Mouse (Mus musculus): Measurements from ENCODE around the gene Chst11.

The Chst11 gene

DNA sequence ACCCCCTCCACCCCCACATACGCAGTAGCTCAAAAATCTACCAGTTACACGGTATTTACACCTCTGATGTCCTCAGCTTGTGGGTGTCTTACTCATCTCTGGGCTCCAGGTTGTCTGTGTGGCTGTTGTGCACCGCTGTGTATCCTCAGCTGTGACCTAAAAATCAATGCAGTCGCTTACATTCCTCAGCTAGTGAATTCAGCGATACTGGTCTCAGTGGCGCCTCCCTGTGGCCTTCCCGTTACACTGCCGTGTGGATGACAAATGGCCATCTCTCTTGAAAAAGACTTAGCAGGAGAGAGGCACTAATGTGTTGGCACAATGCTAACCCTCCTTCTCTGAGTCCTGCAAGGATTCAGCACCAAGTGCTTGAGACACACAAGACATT lies 197.3 kb downstream of the Chst11 start:
- peak; percentile 85 to 86 for DNase-seq

DNA sequence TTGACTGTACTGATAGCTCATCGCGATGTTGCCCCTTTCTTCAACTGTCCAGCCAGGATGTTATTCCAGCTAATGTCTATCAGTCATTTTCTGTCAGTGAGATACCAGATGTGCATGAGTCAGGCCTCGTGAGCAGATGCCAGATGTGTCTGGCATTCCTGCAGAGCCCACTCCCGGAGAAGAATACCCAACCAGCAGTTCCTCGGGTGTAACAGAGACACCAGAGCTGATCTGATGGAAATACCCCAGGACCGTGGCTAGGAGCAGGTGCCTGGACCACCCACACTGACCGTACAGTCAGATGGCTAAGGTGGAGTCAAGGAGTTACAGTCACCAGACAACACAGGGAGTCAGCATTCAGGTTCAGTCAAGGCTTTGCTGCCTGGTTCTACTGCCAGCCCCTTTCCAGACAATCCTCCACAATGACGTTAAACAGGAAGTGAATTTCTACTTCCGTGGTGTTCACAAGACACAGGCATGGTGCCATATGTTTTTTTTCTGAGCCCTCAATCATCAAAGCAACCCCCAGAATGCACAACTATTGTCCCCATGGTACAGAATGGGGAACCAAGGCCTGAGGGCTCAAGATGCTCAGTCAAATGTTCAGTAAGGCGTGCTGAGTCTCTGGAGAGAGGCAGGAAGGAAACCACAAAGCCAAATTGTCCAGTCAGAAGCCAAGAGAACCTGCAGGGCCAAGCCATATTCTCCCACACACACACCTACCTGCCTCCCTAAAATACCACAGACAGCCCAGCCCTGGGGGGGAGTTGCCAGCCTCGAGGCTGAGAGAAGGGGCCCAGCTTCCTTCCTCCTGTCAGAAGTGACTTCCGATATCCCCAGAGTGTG lies 198.6 kb downstream of the Chst11 start:
- DNase-seq, result no peak

DNA sequence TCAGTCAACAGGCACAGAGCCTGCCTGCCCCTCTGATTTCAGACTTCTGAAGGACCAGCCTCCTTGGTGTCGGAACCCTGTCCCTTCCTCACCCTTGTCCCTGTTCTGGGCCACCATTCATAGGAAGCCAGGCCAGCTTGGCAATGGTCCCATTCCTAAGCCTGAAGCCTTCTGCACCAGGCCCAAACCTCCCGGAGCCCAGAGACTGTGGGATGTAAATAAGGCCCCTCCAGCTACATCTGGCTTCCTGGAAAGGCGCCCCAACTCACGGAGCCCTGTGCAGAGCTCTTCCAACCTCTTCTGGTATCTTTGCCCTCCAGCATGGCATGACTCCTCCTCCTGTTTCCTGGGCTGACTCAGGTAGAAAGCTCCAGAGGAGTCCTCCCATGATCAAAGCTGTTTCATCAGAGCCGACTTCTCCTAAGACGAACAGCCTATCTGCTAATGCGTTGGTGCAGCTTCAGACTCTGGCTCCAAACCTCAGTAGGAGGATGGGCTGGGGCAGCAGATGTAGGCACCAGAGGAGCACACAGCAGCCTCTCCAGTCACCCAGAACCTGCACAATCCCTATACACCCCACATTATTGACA lies 199.3 kb downstream of the Chst11 start:
- peak; percentile 48 to 53 for DNase-seq

DNA sequence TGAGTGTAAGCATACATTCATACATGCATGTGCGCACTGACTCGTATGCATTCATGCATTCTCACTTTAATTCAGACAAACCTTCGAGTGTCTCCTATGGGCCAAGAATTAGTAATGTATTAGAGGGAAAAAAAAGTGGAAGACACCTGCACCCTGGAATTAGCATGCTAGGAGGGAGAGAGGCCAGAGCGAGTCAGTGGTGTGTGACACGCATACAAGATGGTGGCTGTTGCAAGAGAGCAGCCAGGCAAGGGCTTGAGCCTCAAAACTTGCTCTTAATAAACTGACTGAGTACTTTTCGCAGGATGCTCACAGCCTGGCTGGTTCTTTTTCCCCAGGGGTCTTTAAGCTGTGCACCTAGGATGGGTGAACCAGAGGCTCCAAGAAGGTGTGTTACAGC lies 199.8 kb downstream of the Chst11 start:
- DNase-seq, result no peak

DNA sequence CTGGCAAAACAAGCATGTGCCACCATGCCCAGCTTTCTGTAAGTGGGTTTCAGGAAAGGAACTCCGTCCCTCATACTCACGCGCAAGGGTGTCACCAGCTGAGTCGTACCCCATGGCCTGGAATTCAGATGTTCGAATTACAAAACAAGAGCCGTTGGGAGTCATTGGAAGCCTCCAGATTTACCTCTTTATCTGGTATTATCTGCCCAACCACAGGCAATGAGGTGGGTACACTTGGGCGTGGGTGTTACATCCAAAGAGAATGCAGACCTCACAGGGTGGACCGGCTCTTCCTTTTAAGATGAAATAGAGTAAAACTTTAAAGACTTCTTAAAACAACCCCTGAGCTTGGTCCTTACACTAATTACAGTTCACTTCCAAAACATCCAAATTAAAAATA lies 200.9 kb downstream of the Chst11 start:
- DNase-seq, result no peak

DNA sequence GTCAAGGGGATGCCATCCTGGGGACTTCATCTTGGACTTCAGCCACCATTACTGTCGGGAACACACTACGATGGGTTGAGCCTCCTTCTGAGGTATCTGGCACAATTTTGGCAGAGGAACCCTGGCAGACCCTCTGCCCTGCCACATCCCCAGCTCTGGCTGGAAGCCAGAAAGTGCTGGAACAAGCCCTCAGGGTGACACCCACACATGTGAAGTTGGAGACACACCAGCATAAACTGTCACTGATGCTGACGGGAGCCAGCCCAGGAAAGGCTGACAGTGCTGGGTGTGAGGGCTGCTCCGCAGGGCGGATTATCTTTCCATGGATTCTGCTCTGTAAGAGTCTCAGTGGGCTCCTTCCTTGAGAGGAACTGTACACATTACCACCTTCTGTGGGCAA lies 201.7 kb downstream of the Chst11 start:
- DNase-seq, result no peak

DNA sequence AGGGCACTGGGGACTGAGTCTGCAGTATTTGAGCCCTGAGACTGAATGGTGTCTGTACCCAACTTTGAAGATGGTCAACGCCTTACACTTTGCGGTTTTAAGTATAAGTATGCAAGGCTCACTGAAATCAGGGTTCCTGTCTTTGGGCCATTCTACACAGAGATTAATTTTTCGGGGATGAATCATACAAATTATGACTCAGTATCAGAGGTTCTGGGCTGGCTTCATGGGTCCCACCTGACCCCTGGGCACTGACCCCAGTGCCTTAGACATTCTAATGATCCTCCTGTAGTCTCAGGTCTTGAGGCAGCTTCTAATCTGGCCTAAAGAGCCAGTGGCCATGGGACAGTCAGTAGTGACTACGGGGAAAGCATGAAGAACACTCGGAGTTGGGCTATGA lies 203.8 kb downstream of the Chst11 start:
- DNase-seq, result no peak

DNA sequence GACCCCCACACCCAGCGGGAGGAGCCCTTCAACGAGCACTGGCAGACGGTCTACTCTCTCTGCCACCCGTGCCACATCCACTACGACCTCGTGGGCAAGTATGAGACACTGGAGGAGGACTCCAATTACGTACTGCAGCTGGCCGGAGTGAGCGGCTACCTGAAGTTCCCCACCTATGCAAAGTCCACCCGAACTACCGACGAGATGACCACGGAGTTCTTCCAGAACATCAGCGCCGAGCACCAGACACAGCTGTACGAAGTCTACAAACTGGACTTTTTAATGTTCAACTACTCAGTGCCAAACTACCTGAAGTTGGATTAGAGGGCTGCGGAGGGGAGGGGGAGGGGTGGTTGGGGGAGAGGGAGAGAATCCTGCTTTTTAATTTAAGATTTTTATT lies 206.2 kb downstream of the Chst11 start:
- DNase-seq, result no peak

DNA sequence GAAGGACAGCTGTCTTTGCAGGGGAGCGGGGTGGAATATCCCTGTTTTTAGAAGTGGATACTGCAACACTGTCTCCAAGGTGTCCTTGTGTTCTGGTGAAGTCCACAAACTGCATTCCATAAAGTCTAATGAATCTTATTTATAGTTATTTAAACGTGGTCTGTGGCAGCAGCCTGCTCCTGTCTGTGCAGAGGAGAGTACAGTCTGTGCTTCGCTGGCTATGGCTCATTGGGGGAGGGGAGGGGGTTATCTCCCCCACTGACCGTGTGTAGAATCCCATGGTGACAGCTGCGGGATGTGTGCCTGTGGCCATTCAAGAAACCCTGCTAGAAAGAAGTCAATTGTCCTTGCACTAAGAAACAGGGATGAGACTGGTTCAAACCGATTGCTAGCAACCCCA lies 206.7 kb downstream of the Chst11 start:
- DNase-seq, result no peak

DNA sequence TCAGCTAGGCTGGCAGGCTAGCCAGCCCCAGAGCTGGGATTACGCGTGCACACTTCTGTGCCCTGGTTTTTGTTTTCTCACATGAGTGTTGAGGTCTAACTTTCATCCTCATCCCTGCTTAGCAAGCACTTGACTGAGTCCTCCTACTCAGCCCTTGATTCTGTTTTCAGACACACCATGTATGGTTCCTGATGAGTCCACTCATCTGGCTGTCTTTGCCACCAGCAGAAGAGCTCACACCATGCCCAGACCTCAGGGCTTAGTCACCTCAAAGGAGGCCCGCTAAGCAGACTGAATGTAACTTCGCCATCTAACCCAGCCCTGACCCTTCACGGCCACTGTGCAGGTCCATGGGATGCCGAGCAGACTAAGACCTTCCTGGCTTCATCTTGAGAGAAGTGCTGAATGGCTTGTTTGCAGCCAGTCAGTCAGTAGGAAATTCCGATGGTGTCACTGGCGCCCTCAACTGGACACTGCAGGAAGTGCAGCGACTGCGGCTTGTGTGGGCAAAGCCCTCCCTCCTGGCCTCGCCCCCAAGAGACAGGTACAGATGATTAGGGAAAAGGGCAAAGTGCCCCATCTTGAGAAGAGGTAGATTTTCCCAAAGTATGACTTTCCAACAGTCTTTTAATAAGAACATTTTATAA lies 212.5 kb downstream of the Chst11 start:
- peak; percentile 83 to 87 for DNase-seq

DNA sequence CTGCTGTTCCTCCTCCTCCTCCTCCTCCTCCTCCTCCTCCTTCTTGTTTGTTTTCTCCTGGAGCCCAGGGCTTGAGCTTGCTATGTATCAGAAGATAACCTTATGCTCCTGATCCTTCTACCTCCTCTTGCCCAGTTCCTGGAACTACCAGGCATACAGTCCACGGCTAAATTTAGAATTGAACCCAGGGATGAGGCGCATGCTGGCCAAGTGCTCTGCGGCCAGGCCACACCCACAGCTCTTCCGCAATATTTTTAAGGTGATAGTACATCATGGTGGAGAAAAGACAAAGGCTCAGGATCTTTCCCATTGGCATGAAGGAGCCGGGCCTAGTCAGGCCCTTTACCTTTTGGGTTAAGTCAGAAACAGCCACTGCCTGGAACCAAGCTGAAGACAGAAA lies 213.4 kb downstream of the Chst11 start:
- DNase-seq, result no peak

DNA sequence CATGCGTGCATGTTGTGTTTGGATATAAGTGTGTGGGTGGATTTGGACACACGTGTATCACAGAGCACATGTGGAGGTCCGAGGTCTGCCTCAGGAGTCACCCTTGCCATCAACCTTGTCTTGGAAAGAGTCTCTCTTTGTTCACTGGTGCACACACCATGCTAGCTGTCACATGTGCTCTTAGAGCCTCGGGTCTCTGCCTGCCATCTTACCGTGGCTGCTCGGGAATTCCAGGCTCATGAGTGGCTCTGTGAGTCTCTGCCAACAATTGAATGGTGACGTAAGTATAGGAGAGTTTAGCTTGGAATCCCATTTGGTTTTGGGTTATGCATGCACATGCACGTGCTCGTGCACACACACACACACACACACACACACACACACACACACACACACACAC lies 214.0 kb downstream of the Chst11 start:
- no peak for DNase-seq

DNA sequence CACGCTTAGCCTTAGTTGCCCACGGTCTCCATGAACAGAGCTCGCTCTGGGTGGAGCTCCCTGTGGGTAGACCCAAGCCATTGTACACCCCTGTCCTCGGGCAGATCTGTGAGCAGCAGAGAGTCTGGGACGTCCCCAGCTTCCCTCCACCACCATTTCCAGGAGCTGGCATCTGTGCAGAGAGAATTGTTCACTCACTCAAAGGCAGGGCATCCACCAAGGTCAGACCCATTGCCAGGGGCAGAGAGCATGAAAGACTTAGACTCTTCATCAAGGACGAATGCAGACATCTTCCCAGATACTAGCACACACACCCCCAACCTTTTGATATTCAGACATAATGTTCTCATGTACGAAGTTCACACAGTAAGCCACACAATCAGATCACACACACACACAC lies 216.2 kb downstream of the Chst11 start:
- DNase-seq, result no peak

DNA sequence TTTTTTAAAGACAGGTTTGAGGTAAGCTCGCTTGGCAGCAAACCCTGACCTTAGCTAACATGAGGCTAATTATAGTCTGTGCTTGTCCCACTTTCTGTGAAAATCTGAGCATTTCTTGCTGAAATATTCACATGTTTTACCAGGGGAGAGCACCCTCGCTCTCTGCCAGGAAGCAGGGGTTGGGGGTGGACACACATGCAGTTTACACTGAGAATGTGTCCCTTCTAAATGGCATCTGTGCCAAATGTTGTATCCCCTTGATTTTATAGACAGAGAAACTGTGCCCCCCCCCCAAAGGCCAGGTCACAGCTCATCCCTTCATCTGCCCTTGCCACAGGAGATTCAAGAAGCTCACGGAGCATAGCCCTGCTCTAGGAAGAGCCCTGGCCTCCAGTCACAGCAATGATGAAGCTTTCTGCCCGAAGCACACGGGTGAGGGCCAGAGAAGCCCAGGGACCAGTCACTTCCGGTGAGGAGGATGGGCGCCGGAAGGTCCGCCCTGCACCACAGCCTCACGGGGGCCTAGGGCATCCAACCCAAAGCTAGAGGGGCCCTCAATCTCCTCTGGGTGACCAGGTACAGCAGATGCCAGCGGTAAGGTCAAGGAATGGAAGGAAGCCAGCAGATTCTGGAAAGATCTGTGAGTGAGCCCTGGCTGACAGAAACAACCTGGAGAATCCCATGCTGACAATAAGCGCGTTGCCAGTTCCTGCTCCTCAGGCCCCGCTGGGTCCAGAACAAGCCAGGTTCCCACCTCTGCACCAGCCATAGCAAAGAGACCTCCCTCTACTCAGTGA lies 217.8 kb downstream of the Chst11 start:
- DNase-seq, result peak; percentile 30 to 51

DNA sequence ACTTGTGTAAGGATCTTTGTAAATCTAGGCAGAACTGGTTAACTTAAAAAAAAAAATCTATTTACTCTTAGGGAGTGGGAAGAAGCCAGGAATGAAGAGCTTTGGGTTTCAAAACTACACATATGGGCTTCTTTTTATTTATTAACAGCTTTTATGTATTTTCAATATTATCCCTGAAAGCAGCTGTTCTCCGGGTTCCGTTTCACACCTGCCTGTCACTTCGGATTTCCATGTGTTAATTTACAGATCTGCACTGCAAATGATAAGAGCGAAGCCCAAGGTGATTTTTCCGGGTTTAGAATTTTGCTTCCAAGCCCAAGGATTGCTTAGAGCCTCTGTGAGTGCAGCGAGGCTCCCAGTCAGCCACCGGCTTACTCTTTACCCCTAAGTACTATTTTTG lies 223.1 kb downstream of the Chst11 start:
- no peak for DNase-seq

DNA sequence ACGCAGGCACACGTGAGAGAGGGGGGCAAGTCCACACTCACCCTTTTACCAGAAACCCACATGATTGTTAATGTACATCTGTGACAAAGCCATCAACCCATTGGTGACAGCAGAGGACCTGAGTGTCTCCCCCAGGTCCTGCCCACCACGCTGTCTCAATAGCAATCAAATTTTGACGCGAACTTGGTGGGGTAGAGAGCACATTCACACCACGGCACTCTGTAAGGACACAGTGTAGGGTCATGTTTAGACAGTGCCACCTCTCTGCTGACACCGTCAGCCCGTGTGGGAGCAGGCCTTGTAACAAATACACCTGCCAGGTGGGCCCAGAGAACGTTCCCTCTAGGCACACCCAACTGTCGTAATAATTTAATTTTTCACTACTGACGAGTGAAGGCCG lies 224.1 kb downstream of the Chst11 start:
- DNase-seq, result no peak

DNA sequence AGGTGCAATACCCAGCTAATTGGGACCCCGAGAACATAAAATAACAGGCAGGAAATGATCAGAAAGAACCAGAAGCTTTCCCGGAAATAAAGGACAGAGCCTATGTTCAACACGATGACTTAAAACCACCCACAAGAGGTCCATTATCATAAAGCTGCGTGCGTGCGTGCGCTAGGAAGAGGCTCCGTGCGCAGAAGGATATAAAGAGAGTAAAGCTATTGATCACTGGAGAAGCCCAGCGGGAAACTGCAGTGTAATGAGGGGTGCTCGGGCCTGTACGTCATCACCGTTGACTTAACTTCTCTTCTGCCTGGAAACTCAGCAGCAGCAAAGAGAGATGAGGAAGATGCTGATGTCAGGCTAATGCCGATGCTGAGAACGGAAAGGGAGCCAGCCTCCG lies 224.8 kb downstream of the Chst11 start:
- DNase-seq, result no peak

DNA sequence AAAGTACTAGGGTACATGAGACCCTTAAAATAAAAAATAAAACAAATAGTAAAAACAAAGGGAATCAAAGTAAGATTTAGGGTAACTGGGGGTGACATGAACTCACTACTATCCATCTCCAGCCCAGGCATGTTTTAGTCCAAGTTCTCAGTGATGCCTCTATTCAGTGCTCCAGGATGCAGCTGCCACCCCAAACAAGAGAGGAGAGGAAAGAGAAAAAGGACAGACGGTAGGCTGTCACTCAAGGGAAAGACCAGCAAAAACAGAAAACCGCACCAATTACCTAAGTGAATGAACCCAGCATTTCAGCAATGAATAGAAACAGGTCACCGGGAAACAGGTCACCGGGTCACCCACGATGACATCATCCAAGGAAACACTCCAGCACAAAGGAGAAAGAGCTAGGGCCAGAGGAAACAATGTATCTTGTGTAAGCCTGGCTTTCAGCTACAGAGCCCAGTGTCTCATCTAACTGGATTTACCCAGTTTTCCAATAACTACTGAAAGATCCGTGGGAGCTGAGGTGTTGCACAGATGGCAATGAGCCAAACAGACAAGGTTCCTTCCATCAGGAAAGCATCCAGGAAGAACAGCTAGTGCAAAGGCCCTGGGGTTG lies 225.8 kb downstream of the Chst11 start:
- no peak for DNase-seq

DNA sequence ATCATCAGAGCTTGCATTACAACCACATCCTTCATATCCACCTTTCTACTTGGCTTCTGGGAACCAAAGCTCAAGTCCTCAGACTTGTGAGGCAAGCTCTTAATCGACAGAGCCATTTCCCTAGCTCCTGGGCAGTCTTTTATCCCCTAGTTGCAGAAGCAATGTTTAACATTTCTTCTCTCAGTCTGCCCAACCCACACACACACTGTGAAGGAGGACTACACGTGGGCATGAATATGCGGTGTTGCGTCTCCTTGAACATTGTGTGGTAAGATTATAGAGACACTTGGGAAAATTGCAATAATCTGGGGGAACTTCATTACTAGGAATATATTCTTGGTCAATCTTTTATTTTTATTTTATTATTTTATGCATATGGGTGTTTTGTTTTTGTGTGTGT lies 227.3 kb downstream of the Chst11 start:
- DNase-seq, result no peak

DNA sequence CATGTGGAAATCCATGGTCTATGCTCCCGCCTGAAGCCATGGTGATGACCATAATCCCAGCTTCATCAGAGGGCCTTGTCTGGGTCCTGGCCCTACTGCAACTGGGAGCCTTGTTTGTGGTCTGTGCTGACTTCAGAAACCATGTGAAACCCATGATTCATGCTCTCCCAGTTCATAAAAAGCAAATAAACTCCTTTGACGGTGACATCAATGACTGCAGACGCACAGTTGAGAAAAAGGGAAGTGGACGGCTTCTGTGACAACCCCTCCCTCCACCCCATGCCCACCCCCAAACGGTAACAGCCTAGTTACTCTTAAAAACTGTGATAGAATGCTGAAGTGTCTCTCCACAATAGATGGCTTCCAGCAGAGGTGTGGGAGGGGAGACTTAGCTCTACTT lies 230.3 kb downstream of the Chst11 start:
- no peak for DNase-seq

DNA sequence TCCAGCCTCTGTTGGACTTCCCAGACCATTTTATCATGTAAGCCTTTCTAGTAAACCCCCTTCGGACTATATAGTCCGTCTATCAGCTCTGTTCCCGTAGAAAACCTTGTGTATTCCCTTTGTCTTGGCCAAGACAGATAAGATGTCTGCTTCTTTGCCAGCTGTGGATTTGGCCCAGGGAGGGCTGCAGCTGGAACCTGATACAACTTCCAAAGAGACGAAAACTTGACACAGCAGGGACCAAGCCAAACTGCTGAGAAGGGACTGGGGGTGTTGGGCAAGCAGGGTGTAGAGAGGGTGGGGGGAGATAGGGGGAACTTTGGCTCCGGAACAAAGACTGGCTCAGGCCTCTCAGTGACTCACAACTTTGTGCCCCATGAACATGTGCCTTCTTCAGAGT lies 232.0 kb downstream of the Chst11 start:
- no peak for DNase-seq

DNA sequence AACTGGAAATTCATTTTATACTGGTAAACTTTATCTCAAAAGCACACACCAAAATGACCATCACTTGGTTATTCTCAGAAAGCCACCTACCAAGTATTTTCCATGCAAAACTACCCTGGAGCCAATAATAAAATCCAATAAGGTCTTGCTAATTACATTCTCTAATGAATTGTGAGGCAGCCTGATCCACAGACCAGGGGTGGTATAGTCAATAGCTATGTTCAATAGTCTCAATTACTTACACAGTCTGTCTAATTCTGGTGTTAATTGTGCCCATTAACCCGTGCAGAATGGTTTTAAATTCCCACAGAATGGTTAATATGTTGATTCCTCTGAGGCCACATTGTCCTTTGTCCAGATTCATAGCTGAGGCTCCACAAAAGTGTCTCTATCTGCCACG lies 233.5 kb downstream of the Chst11 start:
- DNase-seq, result no peak

DNA sequence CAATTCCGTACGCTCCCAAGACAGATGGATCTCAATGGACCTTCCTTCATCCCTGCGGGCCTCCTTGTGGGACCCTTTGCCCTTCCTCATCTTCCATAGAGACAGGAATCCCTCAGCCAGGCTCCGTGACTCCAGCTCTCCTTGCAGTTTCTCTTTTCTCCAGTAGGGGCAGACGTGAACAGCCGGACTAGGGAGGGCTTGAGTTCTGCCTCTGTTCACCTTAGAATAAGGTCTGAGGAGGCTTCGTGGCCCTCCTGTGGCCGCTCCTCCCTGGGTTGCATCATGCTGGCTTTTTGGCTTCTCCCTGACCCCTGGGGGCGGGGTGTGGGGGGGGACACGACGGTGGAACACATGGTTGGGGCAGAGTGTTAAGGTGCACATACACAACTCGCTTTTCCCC lies 234.4 kb downstream of the Chst11 start:
- peak; percentile 67 to 76 for DNase-seq
